Mouse (Mus musculus) adrenal gland, adult (tissue): ENCODE measurements at regions not wholly inside any gene's neighbourhood (a gene's known extent, or its start where the extent isn't known, plus 50 kb on each side); places are given as distances from the start of the nearest gene placed in this dataset.
"Not testable (repeated sequence)": the region's sequence is repeated elsewhere in the genome, so short reads cannot be mapped to it uniquely, and the experiment has no call there.

Experiments
- DNase-seq, 2 experiments: peaks; one replicate each; pipeline ENCODE4 v3.0.0; 2022 to 2023; ENCODE audit warnings: low spot score in 1 of 2; ENCODE audit not compliant: inconsistent age in 2 of 2

- DNase-seq: no peak
Observed at GRCm38 (mm10) chr12:113332226-113332625, 146.5 kb downstream of the Tmem121 start.

DNA sequence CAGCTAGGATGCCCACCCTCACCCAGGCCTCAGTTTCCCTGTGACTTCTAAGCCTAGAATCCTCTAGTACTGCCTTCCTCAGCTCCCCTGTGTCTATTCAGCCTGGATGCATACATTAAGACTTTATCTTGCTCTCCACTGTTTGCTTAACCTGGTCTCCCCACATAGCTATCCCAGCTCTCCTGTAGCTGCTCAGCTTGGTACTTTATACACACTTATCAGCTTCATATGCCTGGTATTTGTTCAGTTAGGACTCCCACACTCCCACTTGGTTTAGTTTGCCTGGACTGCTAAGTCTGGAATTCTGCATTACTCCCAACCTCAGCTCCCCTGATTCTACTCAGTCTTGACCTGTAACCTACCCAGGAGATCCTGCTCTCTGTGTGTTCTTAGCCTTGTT is 147.7 kb downstream of the Tmem121 start:
- no peak for DNase-seq

DNA sequence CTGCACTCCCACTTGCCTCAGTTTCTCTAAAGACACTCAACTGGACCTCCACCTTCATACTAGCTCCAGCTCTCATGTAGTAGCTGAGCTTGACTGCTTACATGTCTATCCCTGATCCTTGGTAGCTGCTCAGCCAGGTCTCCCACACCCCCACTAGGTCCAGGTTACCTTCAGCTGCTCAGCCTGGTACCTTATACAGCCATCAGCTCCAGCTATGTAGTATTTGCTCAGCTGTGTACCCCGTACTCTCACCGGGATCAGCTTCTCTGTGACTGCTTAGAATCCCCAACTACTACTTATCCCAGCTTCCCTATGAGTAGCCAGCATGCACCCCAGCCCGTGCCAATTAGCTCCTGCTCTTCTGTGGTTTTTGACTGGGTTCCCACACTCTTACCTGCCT is 148.1 kb downstream of the Tmem121 start:
- not testable (repeated sequence) for DNase-seq

DNA sequence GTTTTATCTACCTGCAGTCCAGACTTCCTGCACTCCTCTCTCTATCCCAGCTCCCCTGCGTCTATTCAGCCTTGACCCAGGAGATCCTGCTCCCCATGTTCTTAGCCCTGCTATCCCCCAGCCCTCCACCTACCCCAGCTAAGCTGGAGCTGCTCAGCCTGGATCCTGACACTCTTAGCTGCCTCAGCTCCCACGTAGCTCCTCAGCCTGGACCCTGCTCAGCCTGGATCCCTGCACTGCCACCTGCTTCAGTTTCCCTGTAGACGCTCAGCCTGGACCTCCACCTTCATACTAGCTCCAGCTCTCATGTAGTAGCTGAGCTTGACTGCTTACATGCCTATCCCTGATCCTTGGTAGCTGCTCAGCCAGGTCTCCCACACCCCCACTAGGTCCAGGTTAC is 151.5 kb downstream of the Tmem121 start:
- DNase-seq: no peak

GRCm38 (mm10) chr12:113338891-113339290 is 150.4 kb upstream of the Adam6b start:
- DNase-seq: no peak

DNA sequence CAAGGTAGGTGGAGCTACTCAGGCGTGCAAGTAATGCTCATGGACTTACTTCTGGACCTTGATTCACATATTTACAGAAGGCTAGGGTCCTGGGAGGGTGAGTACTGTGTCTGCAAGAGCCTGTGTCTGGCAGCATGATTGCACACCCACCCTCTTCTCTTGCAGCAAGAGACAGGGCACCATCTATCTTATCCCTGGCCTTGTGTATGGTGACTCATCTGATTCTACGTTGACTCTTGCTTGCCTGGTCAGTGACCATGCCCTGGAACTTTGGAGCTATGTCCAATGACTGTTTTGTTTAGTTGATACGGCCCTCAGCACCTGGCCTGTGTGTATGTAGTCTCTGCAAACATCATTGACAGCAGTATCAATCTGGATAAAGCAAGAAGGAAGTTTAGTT is 148.3 kb upstream of the Adam6b start:
- DNase-seq: peak; percentile 63 to 82

DNA sequence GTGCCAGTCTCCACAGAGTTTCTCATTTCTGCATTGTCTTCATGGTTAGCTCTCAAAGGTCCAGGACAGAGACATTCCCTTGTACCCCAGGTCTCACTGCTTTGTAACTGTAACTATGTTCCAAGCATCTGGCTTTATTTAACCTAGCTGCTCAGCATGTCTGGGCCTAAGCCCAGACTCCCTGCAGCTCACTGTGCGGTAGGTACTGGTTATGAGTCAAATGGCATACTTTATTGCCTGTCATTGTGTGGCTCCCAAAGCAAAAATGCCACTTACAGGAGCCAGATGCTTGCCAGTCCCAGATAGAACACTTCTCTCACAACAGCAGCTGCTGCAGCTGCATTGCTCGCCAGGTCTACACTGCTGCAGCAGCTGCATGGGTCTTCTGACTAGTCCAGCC is 134.2 kb upstream of the Adam6b start:
- DNase-seq: no peak

DNA sequence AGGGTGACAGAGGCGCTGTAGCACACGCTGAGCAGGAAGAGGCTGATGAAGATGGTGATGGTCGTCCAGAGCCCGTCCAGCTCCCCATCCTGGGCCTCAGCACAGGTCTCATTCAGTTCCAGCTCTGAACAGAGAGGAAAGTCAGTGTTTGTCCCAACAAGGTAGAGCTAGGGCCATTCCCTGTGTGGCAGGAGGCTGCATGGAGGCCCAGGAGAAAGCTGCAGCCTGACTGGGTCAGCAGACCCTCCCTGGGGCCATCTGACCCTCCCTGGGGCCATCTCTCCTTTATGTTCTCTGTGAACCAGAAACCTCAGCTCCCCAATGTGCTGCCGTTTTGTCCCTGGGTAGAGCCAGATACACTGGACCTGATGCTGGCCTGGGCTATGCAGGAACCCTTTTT is 131.2 kb upstream of the Adam6b start:
- DNase-seq: peak in 1 of 2 experiments; percentile 13

GRCm38 (mm10) chr12:113360032-113360431 is 129.3 kb upstream of the Adam6b start:
- DNase-seq: no peak

GRCm38 (mm10) chr12:113362409-113363038 is 126.8 kb upstream of the Adam6b start:
- DNase-seq: no peak

DNA sequence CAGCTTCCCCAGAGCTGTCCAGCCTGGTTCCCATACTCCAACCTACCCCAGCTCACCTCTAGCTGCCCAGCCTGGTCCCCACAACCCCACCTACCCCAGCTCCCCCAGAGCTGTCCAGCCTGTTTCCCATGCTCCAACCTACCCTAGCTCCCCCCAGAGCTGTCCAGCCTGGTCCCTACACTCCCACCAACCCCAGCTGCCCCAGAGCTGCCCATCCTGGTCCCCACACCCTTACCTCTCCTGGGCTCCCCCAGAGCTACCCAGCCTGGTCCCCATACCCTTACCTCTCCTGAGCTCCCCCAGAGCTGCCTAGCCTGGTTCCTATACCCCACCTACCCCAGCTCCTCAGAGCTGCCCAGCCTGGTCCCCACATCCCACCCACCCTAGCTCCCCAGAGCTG is 125.3 kb upstream of the Adam6b start:
- DNase-seq: no peak

DNA sequence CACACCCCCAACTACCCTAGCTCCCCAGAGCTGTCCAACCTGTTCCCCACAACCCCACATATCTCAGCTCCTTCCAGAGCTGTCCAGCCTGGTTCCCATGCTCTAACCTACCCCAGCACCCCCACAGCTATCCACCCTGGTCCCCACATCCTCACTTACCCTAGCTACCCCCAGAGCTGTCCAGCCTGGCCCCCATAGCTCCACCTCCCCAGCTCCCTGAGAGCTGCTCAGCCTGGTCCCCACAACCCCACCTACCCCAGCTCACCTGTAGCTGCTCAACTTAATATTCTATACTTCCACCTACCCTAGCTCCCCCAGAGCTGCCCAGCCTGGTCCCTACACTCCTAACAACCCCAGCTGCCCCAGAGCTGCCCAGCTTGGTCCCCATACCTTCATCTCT is 124.9 kb upstream of the Adam6b start:
- DNase-seq: no peak

GRCm38 (mm10) chr12:113365783-113366182 is 123.5 kb upstream of the Adam6b start:
- no peak for DNase-seq

GRCm38 (mm10) chr12:113366394-113366793 is 122.9 kb upstream of the Adam6b start:
- no peak for DNase-seq

DNA sequence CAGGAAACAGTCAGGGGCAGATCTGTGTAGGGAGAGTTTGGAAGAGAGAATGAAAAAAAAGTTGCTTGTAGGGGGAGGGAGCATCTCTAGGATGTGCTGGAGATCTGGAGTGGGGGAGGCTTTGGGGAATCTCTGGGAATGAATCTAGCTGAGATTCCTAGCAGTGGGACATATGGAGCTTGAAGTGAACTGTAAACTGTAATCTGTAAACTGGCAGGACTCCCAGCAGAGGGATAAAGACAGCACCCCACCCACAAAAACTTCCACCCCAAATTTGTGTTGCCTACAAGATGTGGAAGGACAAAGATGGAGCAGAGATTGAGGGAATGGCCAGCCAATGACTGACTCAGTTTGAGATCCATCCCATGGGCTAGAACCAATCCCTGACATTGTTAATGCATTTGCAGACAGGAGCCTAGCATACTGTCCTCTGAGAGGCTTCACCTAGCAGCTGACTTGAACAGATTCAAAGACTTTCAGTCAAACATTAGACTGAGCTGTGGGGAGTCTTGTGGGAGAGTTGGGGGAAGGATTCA is 87.7 kb upstream of the Adam6b start:
- peak in 1 of 2 experiments; percentile 12 for DNase-seq

- no peak for DNase-seq
Observed at GRCm38 (mm10) chr12:113402823-113403222, 86.5 kb upstream of the Adam6b start.

DNA sequence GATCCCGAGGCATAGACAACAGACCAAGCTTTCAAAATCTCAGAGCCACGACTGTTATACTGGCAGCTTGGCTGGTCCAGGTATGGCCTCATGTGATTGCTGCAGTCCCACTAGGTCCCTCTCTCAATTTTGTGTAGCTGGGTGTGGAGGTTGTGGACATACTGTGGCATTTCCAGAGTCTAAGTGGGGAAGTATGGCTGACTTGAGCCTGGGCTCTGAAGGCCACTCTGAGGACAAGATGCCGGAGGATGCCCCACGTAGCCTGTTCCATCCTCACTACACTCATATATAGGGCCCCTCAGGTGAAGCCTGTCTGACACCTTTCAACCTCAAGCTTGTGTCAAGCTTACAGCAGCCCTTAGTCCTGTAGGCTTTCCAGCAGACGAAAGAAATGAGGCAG is 78.2 kb upstream of the Adam6b start:
- DNase-seq: no peak

DNA sequence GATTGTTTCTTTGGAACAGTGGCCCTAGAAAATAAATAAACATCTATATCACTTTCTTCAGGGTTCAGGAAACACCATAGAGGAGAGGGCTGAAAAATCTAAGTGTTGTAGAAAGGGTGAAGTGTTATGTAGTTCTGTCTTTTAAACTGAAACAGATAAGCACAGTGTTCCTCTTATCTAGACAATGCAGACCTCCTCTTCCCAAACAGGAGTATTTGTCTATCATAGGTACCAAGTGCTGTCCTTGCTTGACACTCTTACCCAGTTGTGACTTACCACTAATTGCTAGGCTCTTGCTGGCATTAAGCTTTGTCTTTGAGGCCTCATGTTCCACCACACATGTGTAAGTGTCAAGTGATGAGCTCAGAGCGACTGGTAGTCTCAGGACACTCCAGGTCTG is 75.3 kb upstream of the Adam6b start:
- no peak for DNase-seq

DNA sequence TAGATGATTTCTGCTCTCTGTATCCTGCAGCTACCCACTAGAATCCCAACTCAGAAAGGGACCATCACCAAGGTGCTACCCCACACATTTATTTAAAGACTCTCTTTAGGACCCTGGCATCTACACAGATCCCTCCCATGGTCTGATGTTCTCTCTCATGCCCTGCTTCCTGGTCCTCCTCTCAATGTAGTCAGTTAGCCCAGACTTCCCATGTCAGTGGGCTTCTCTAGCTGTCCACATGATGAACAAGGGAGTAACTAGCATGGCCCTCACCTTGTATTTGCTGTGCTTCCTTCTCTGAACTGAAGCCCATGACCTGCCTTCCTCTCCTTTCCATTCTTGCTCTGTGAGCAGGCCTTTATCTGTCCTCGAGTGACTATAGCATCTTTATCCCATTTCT is 71.8 kb upstream of the Adam6b start:
- DNase-seq: no peak

DNA sequence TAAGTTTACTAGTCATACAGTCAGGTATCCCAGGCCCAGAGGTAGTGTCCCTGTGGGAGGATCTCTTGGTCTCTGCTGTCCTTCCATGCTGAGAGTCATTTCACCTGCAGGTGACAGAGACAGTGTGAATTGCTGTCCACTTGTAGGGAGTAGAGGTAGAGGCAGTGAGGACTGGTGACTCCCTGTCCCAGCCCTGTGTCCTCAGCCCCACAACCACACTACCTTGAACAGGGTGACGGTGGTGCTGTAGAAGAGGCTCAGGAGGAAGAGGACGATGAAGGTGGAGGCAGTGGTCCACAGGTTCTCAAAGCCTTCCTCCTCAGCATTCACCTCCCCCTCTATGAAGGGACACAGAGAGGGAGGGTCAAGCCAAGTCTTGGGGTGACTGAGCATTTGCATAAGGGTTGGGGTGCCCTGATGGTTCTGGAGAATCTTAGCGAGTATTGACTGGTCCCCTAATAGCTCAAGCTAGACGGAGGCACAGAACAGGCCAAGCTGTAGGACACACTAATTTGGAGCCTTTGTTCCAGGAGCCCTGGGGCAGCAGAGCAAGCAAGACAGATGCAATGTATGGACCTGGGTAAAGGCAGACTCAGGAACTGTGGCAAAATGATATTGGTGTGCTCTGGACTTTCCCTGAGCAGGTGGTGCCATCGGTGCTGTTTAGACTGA is 70.4 kb upstream of the Adam6b start:
- no peak for DNase-seq

GRCm38 (mm10) chr12:113420721-113421305 is 68.5 kb upstream of the Adam6b start:
- DNase-seq: no peak
